Mouse (Mus musculus): ENCODE data around the gene Fbxl5. TPM values are rescaled to one million over a fixed set of nuclear protein-coding genes. Genes with fewer than 3 reads are reported as not detected.

Fbxl5 gene
- total and polyA plus RNA-seq, 3 experiments: 20.0 to 124 (median 64.5) TPM

DNA sequence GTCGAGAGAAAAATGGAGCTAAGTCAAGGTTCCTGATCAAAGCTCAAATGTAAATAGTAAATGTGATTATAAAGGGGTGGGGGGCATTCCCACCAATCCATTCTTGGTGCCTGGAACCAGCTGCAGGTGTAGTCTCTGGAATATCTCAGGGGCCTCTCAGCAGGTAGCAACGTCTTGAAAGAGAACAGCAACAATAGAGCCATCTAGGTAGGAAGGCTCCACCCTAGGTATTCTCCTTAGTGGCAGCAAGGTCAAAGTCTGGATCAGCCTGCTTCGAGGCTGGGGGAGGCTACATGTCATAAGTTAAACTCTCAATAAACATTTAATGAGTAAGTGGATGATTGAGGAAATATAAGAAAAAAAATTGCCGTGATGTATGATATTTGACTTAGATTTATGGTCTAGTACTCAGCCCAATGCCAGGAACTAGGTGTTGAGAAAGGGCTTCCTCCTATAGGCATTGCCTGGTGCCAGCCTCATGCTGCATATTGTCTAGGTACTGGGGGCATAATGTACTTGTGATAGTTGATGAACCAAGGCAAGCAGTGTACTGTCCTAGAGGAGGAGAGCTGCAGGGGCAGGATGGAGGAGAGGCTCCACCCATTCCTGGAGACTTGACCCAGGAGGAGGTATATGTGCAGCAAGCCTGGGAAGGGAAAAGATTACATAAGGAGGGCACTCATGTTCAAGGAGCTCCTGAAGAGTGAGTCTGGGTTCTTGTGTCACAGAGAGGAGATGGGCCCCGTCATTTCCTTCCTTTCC, 39.4 kb upstream of the Fbxl5 start:
- Histone ChIP-seq H3K4me3 (ENCODE audit: low read depth, low read length) (no peak overlapping the region), H3K9me3 (replicated peaks) (peaks cover 4% of the 10 kb centered on the region), H3K27me3 (ENCODE audit: insufficient read depth, low read length) (no peaks in the 10 kb centered on the region), H3K4me1 (ENCODE audit: insufficient read depth, low read depth, low read length) (no peaks in the 10 kb centered on the region), H3K36me3 (replicated peaks) (no peaks in the 10 kb centered on the region)
- DNase-seq (ENCODE audit: low spot score) (no peak), ATAC-seq (ENCODE audit: extremely low read depth, insufficient number of reproducible peaks, low FRiP score, poor library complexity, severe bottlenecking) (no peak)
- no peak for TF ChIP-seq POLR2AphosphoS5 (IDR thresholded peaks at IDR 0.05; ENCODE audit: insufficient replicate concordance, low read depth, low read length)

DNA sequence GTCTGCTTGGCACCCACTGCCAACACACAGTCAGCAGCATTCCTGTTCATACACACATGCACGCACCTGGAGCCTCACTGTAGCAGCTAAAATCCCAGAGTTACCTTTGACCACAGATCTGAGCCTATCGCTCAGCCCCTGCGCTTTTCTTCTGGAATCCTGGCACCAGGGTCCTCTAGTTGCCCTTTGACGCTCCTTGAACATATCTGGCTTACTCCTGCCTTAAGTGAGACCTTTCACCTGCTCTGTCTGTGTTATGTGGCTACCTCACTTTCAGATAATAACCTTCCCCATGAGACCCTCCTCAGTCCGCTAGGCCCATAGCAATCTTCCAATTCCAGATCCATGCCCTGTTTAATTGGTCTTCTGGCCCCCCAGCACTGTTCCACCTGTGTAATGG, 38.7 kb upstream of the Fbxl5 start:
- TF ChIP-seq GATA1 (IDR thresholded peaks at IDR 0.05; ENCODE audit: borderline replicate concordance, low read length): no peak
- no peak for TF ChIP-seq GATA2 (IDR thresholded peaks at IDR 0.05; ENCODE audit: borderline replicate concordance, low read depth, low read length)
- no peak for TF ChIP-seq CTCF (IDR thresholded peaks at IDR 0.05; ENCODE audit: low read depth, low read length)
- TF ChIP-seq TAL1 (conservative IDR thresholded peaks at IDR 0.05; ENCODE audit: low read depth, low read length): no peak
- no peak for TF ChIP-seq POLR2AphosphoS5 (IDR thresholded peaks at IDR 0.05; ENCODE audit: insufficient replicate concordance, low read depth, low read length)
- Histone ChIP-seq H3K4me1 (ENCODE audit: insufficient read depth, low read depth, low read length) (no peaks in the 10 kb centered on the region), H3K27me3 (ENCODE audit: insufficient read depth, low read length) (no peaks in the 10 kb centered on the region), H3K4me3 (ENCODE audit: low read depth, low read length) (no peak overlapping the region), H3K36me3 (replicated peaks) (no peaks in the 10 kb centered on the region), H3K9me3 (replicated peaks) (peaks cover 4% of the 10 kb centered on the region)
- no peak for ATAC-seq (ENCODE audit: extremely low read depth, insufficient number of reproducible peaks, low FRiP score, poor library complexity, severe bottlenecking)
- no peak for DNase-seq (ENCODE audit: low spot score)

DNA sequence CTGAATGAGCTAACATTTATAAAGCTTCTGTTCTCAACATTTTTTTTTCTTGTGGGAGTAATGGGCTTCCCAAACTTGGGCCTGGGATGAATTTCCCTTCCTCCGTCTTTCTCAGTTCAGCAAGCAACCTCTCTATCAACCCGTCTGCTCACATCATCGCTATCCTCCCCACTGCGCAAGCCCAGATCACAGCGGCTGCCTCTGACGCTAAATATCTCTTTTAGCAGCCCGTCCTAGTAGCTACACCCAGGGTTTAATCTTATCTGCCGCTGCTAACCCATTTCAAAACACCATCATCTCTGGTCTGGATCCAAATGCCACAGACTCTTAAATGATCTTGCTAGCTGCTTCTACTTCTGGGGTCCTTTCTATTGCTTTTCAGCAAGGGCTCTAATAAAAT, 38.2 kb upstream of the Fbxl5 start:
- H3K27me3 ChIP-seq (ENCODE audit: insufficient read depth, low read length): no peaks in the 10 kb centered on the region
- no peak for DNase-seq (ENCODE audit: low spot score)
- H3K36me3 ChIP-seq (replicated peaks): no peaks in the 10 kb centered on the region
- no peaks in the 10 kb centered on the region for H3K4me1 ChIP-seq (ENCODE audit: insufficient read depth, low read depth, low read length)
- no peak for ATAC-seq (ENCODE audit: extremely low read depth, insufficient number of reproducible peaks, low FRiP score, poor library complexity, severe bottlenecking)
- TF ChIP-seq CTCF (IDR thresholded peaks at IDR 0.05; ENCODE audit: low read depth, low read length): no peak
- no peak for TF ChIP-seq GATA2 (IDR thresholded peaks at IDR 0.05; ENCODE audit: borderline replicate concordance, low read depth, low read length)
- TF ChIP-seq TAL1 (conservative IDR thresholded peaks at IDR 0.05; ENCODE audit: low read depth, low read length): no peak
- TF ChIP-seq GATA1 (IDR thresholded peaks at IDR 0.05; ENCODE audit: borderline replicate concordance, low read length): no peak
- TF ChIP-seq POLR2AphosphoS5 (IDR thresholded peaks at IDR 0.05; ENCODE audit: insufficient replicate concordance, low read depth, low read length): no peak
- H3K4me3 ChIP-seq (ENCODE audit: low read depth, low read length): no peak overlapping the region
- peaks cover 4% of the 10 kb centered on the region for H3K9me3 ChIP-seq (replicated peaks)

DNA sequence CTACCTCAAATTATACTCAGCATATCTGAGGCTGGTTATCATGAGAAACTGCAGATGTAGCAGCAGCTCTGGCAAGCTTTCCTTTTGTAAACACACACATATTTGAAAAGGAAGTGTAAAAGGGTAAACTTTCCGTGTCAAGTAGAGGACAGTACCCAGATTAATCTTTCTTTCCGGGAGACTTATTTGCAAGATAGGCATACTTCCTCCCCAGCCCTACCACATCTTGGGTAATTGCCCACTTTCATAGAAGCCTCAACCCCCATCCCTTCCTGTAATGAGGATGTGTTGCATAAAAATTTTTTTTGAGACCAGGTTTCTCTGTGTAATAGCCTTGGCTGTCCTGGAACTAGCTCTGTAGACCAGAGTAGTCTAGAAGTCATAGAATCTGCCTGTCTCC, 34.3 kb upstream of the Fbxl5 start:
- ATAC-seq (ENCODE audit: extremely low read depth, insufficient number of reproducible peaks, low FRiP score, poor library complexity, severe bottlenecking) (no peak), DNase-seq (ENCODE audit: low spot score) (no peak)
- Histone ChIP-seq H3K4me1 (ENCODE audit: insufficient read depth, low read depth, low read length) (no peaks in the 10 kb centered on the region), H3K36me3 (replicated peaks) (no peaks in the 10 kb centered on the region), H3K9me3 (replicated peaks) (peaks cover 4% of the 10 kb centered on the region), H3K27me3 (ENCODE audit: insufficient read depth, low read length) (no peaks in the 10 kb centered on the region), H3K4me3 (ENCODE audit: low read depth, low read length) (no peak overlapping the region)
- TF ChIP-seq POLR2AphosphoS5 (IDR thresholded peaks at IDR 0.05; ENCODE audit: insufficient replicate concordance, low read depth, low read length) (no peak), TAL1 (conservative IDR thresholded peaks at IDR 0.05; ENCODE audit: low read depth, low read length) (no peak), GATA1 (IDR thresholded peaks at IDR 0.05; ENCODE audit: borderline replicate concordance, low read length) (no peak), CTCF (IDR thresholded peaks at IDR 0.05; ENCODE audit: low read depth, low read length) (no peak), GATA2 (IDR thresholded peaks at IDR 0.05; ENCODE audit: borderline replicate concordance, low read depth, low read length) (no peak)

DNA sequence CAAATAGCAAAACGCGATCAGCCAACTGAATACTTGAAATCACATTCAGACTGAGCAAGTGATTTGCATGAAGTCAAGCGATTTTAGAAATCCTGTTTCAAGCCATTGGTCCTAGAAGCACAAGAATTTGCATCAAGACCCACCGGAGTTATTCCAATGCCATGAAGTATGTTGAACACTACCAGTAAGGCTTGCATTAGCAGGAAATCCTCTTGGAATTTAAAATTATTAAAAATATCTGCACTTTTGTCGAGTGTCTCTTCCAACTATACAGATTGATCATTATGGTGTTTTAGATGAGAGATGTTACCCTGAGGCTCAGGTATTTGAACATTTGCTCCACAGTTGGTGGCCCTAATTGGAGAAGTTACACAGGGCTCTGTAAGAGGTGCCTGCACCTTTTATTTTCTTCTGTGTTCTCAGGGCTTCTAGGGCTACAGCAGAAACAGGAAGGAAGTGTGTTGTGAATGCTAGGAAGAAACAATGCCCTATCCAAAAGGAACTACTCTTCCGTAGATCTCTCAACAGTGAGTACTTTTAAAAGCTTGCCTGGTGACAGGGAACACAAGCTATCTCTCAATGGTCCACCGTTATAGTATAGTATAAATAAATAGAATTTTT, 32.5 kb upstream of the Fbxl5 start:
- DNase-seq (ENCODE audit: low spot score) (no peak), ATAC-seq (ENCODE audit: extremely low read depth, insufficient number of reproducible peaks, low FRiP score, poor library complexity, severe bottlenecking) (no peak)
- TF ChIP-seq TAL1 (conservative IDR thresholded peaks at IDR 0.05; ENCODE audit: low read depth, low read length) (no peak), CTCF (IDR thresholded peaks at IDR 0.05; ENCODE audit: low read depth, low read length) (no peak), GATA1 (IDR thresholded peaks at IDR 0.05; ENCODE audit: borderline replicate concordance, low read length) (no peak), GATA2 (IDR thresholded peaks at IDR 0.05; ENCODE audit: borderline replicate concordance, low read depth, low read length) (no peak), POLR2AphosphoS5 (IDR thresholded peaks at IDR 0.05; ENCODE audit: insufficient replicate concordance, low read depth, low read length) (no peak)
- Histone ChIP-seq H3K9me3 (replicated peaks) (peaks cover 4% of the 10 kb centered on the region), H3K27me3 (ENCODE audit: insufficient read depth, low read length) (no peaks in the 10 kb centered on the region), H3K4me3 (ENCODE audit: low read depth, low read length) (no peak overlapping the region), H3K36me3 (replicated peaks) (no peaks in the 10 kb centered on the region), H3K4me1 (ENCODE audit: insufficient read depth, low read depth, low read length) (no peaks in the 10 kb centered on the region)

DNA sequence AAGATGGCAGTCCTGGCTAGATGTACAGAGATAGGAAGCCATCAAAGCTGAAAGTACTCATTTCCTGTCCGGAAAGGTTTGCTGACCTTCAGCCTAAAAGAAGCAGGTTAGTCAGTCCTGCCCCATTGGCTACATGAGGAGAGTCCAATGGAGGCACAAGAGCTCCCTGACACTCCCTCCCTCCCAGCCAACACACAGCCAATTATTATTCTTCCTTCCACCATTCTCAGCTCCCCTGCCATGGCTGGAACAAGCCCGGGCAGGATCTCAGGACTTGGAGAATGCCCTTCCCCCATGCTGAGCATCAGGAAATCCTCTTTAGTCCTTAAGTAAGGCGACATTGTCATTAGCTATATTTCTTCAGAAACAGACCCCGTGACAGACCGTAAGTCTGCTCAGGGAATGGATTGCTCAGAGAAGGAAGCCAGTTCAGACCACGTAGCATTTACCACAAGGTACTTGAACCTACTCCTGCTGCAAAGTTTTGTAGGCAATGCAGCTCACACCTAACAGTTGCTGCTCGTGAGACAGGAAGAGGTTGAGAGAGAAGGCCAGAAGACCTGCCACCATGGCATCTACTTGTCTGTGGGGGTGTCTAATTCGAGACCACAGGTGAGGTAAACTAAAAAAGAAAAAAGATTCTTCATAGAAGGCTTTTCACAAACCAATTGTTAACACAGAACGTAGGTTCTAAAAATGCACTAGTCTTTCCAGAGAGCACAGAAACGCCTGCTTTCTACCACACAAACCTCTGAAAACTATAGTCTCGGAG, 31.8 kb upstream of the Fbxl5 start:
- H3K27me3 ChIP-seq (ENCODE audit: insufficient read depth, low read length): no peaks in the 10 kb centered on the region
- H3K4me1 ChIP-seq (ENCODE audit: insufficient read depth, low read depth, low read length): no peaks in the 10 kb centered on the region
- DNase-seq (ENCODE audit: low spot score) (no peak), ATAC-seq (ENCODE audit: extremely low read depth, insufficient number of reproducible peaks, low FRiP score, poor library complexity, severe bottlenecking) (no peak)
- H3K36me3 ChIP-seq (replicated peaks): no peaks in the 10 kb centered on the region
- TF ChIP-seq POLR2AphosphoS5 (IDR thresholded peaks at IDR 0.05; ENCODE audit: insufficient replicate concordance, low read depth, low read length) (no peak), GATA2 (IDR thresholded peaks at IDR 0.05; ENCODE audit: borderline replicate concordance, low read depth, low read length) (no peak), CTCF (IDR thresholded peaks at IDR 0.05; ENCODE audit: low read depth, low read length) (no peak), TAL1 (conservative IDR thresholded peaks at IDR 0.05; ENCODE audit: low read depth, low read length) (no peak), GATA1 (IDR thresholded peaks at IDR 0.05; ENCODE audit: borderline replicate concordance, low read length) (no peak)
- H3K4me3 ChIP-seq (ENCODE audit: low read depth, low read length): no peak overlapping the region
- H3K9me3 ChIP-seq (replicated peaks): peaks cover 4% of the 10 kb centered on the region

All from G1E (cell line).